Mouse (Mus musculus) gastrocnemius, postnatal 14 days (tissue): ENCODE measurements around the gene Slc29a1. TPM values are rescaled to one million over a fixed set of nuclear protein-coding genes. Genes with fewer than 3 reads are reported as not detected.
A peak's percentile ranks its signal among the peaks of the same experiment; 100 is the strongest.

ENCODE experiments used
- DNase-seq: peaks from one replicate; pipeline ENCODE4 v3.0.0; 2021; ENCODE audit warnings: mixed read lengths
- intact Hi-C: fragments of 180-260 bp; cut with DNase I; formaldehyde crosslinking; loops from one replicate; pipeline ENCODE4 v1.15.1; 2025; ENCODE audit warnings: low total_unique reads
- total RNA-seq, 2 experiments: library from RNA; stranded (reverse); gene quantifications; 2 replicates each; pipeline ENCODE4 v1.2.3; 2021

Gene Slc29a1
- total RNA-seq, 2 experiments from 2014 or later: 59.2 to 71.6 TPM

- intact Hi-C loops: no loop called here
These were observed 20.6 kb downstream of the Slc29a1 start for GRCm38 (mm10) chr17:45578843-45579242.

GRCm38 (mm10) chr17:45578242-45578641 is 21.2 kb downstream of the Slc29a1 start:
- no peak for DNase-seq

More at GRCm38 (mm10) chr17:45578843-45579242, 20.6 kb downstream of the Slc29a1 start:
- no peak for DNase-seq

GRCm38 (mm10) chr17:45575123-45575897 is 24.1 kb downstream of the Slc29a1 start:
- DNase-seq: no peak
- intact Hi-C loops: no loop called here

More at GRCm38 (mm10) chr17:45578242-45578641, 21.2 kb downstream of the Slc29a1 start:
- intact Hi-C loops: no loop called here

- peak; percentile 61 for DNase-seq
- intact Hi-C loops: no loop called here
These were observed 25.2 kb downstream of the Slc29a1 start for GRCm38 (mm10) chr17:45574129-45574761.

GRCm38 (mm10) chr17:45573780-45574123 is 25.7 kb downstream of the Slc29a1 start:
- DNase-seq: peak; percentile 96
- intact Hi-C loops: no loop called here

- intact Hi-C loops: no loop called here
- peak; percentile 99 for DNase-seq
These were observed 26.2 kb downstream of the Slc29a1 start, which contains the start of gene Hsp90ab1 for GRCm38 (mm10) chr17:45573087-45573779. Gene Hsp90ab1, minus strand, starts transcription at chr17:45573271.

- intact Hi-C loops: no loop called here
- DNase-seq: peak; percentile 81
These were observed 27.0 kb downstream of the Slc29a1 start for GRCm38 (mm10) chr17:45572103-45573086.

- intact Hi-C loops: no loop called here
- no peak for DNase-seq
These were observed 29.4 kb downstream of the Slc29a1 start for GRCm38 (mm10) chr17:45569999-45570398.

- DNase-seq: no peak
- intact Hi-C loops: no loop called here
These were observed 30.4 kb downstream of the Slc29a1 start for GRCm38 (mm10) chr17:45568990-45569389.

GRCm38 (mm10) chr17:45567162-45567601 is 32.2 kb downstream of the Slc29a1 start:
- no peak for DNase-seq
- intact Hi-C loops: no loop called here

GRCm38 (mm10) chr17:45566360-45567161 is 32.8 kb downstream of the Slc29a1 start:
- intact Hi-C loops: no loop called here
- no peak for DNase-seq

GRCm38 (mm10) chr17:45566031-45566359 is 33.4 kb downstream of the Slc29a1 start:
- intact Hi-C loops: no loop called here
- DNase-seq: no peak

GRCm38 (mm10) chr17:45565103-45565502 is 34.3 kb downstream of the Slc29a1 start:
- DNase-seq: no peak
- intact Hi-C loops: no loop called here

- intact Hi-C loops: no loop called here
- DNase-seq: no peak
These were observed 34.8 kb downstream of the Slc29a1 start for GRCm38 (mm10) chr17:45564531-45565084.

- DNase-seq: peak; percentile 96
- intact Hi-C loops: no loop called here
These were observed 35.5 kb downstream of the Slc29a1 start, which contains the start of gene Slc35b2 for GRCm38 (mm10) chr17:45563655-45564530. Gene Slc35b2, plus strand, starts transcription at chr17:45563874.

GRCm38 (mm10) chr17:45563216-45563615 is 36.2 kb downstream of the Slc29a1 start:
- intact Hi-C loops: no loop called here
- DNase-seq: no peak
